Mouse (Mus musculus) limb, embryonic 14.5 days (tissue): ENCODE measurements around the gene Ovol2. TPM values are rescaled to one million over a fixed set of nuclear protein-coding genes. Genes with fewer than 3 reads are reported as not detected.
"Not testable (repeated sequence)": the region's sequence is repeated elsewhere in the genome, so short reads cannot be mapped to it uniquely, and the experiment has no call there.

Experiments used
- ATAC-seq: fragments of 200-750 bp; cut with Nextera tagmentation; 2 replicates; pipeline ENCODE4 v1.8.0; 2017; ENCODE audit warnings: low read depth, moderate number of reproducible peaks, moderate TSS enrichment; ENCODE audit not compliant: low FRiP score
- DNase-seq: peaks from one replicate; pipeline ENCODE4 v3.0.0-alpha.2; 2015; ENCODE audit warnings: low spot score
- H3K27ac ChIP-seq: fragments of 300-500 bp; sonication (generic); replicated peaks from 2 replicates; pipeline ENCODE4 v1.5.1; 2014; ENCODE audit warnings: low read depth, mild to moderate bottlenecking, low read length, moderate library complexity, mixed read lengths
- H3K27me3 ChIP-seq: fragments of 300-500 bp; sonication (generic); 2 replicates; pipeline ENCODE4 v1.6.1; 2014; ENCODE audit warnings: low read length, mixed read lengths; ENCODE audit not compliant: control insufficient read depth, insufficient read depth
- H3K36me3 ChIP-seq: fragments of 300-500 bp; sonication (generic); 2 replicates; pipeline ENCODE4 v1.6.1; 2014; ENCODE audit warnings: mild to moderate bottlenecking, low read length, moderate library complexity, mixed read lengths; ENCODE audit not compliant: control insufficient read depth, insufficient read depth
- H3K4me1 ChIP-seq: fragments of 300-500 bp; sonication (generic); 2 replicates; pipeline ENCODE4 v1.6.1; 2014; ENCODE audit warnings: antibody characterized with exemption, low read length, mixed read lengths; ENCODE audit not compliant: control insufficient read depth, insufficient read depth
- H3K4me2 ChIP-seq: fragments of 300-500 bp; sonication (generic); replicated peaks from 2 replicates; pipeline ENCODE4 v1.6.1; 2014; ENCODE audit warnings: low read depth, mild to moderate bottlenecking, low read length, moderate library complexity; ENCODE audit not compliant: severe bottlenecking
- H3K4me3 ChIP-seq: fragments of 300-500 bp; sonication (generic); replicated peaks from 2 replicates; pipeline ENCODE4 v1.5.1; 2014; ENCODE audit warnings: low read length
- H3K9ac ChIP-seq: fragments of 300-500 bp; sonication (generic); 2 replicates; pipeline ENCODE4 v1.6.1; 2014; ENCODE audit warnings: mild to moderate bottlenecking, low read depth, low read length, moderate library complexity; ENCODE audit not compliant: severe bottlenecking
- H3K9me3 ChIP-seq: fragments of 300-500 bp; sonication (generic); 2 replicates; pipeline ENCODE4 v1.6.1; 2016; ENCODE audit warnings: low read length; ENCODE audit not compliant: control insufficient read depth
- POLR2A ChIP-seq: fragments of 200-500 bp; IDR thresholded peaks from 2 replicates; pipeline ENCODE4 v1.8.0; 2012; ENCODE audit warnings: inconsistent platforms, mild to moderate bottlenecking, moderate library complexity, borderline replicate concordance; ENCODE audit not compliant: insufficient read depth, insufficient read length; ENCODE audit errors: extremely low read depth
- WGBS: fragments of 180-500 bp; shearing (Covaris S2); extraction: QIAGEN DNeasy Blood & Tissue Kit; methylation state at CpG from one replicate; pipeline ENCODE4 v1.1.7; 2014; 5-methylcytosine and 5-hydroxymethylcytosine counted together
- polyA plus RNA-seq, 2 experiments: library from polyadenylated mRNA; depleted of rRNA in 1 of 2; stranded (reverse) in 1 of 2; unstranded in 1 of 2; fragments of >200 nt; fragmentation: Nextera tagmentation in 1 of 2; extraction: Ambion mirVana in 1 of 2; gene quantifications; 2 replicates each; pipeline versions ENCODE4 v1.2.1 to v1.2.3; 2012 to 2014

Gene Ovol2
- polyA plus RNA-seq, 2 experiments: 1.8 to 2.9 TPM

DNA sequence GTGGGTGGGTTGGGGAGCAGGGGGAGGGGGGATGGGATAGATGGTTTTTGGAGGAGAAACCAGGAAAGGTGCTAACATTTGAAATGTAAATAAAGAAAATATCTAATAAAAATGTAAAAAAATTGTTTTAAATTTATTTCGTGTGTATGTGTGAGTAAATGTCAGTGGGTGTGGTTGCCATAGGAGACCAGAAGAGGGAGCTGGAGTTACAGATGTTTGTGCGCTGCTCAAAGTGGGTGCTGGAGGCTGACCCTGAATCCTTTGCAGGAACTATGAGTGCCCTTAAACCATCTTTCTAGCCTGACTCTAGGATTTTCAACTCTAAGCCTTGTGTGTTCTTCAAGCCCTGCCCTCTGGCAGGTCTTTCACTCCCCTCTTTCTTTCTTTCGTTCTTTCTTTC is 16.6 kb upstream of the Ovol2 start:
- Histone ChIP-seq H3K9ac (no peak overlapping the region), H3K4me3 (no peak overlapping the region), H3K4me1 (no peaks in the 10 kb centered on the region), H3K27me3 (no peaks in the 10 kb centered on the region), H3K4me2 (no peak overlapping the region), H3K9me3 (no peaks in the 10 kb centered on the region), H3K36me3 (no peaks in the 10 kb centered on the region), H3K27ac (no peak overlapping the region)
- DNase-seq: no peak
- ATAC-seq: no peak
- TF ChIP-seq POLR2A: no peak
- WGBS: 68% methylated on average over 3 of the region's 3 CpGs

DNA sequence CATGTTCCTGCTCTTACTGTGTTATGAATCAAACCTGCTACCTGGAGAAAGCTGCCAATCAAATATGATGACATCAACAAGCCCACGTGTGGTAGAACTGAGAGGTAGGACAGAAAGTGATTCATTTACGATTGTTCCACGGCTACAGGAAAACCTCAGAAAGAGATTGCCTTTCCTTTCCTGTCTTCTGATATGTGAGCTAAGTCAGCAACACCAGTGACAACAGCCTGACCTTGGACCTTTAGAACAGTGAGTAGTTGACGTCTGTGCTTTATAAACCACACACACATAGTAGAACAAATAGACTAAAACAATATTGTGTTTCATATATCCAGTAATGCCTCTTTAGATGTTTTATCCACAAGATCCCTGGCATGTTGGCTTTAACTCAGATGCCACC is 11.2 kb upstream of the Ovol2 start:
- H3K9ac ChIP-seq: no peak overlapping the region
- no peaks in the 10 kb centered on the region for H3K36me3 ChIP-seq
- no peaks in the 10 kb centered on the region for H3K27me3 ChIP-seq
- WGBS: 77% methylated on average over 4 of the region's 4 CpGs
- TF ChIP-seq POLR2A: no peak
- no peaks in the 10 kb centered on the region for H3K4me1 ChIP-seq
- ATAC-seq (no peak), DNase-seq (no peak)
- H3K9me3 ChIP-seq: no peaks in the 10 kb centered on the region
- no peak overlapping the region for H3K4me3 ChIP-seq
- no peak overlapping the region for H3K27ac ChIP-seq
- H3K4me2 ChIP-seq: no peak overlapping the region

- not testable (repeated sequence) for ATAC-seq, H3K4me2 ChIP-seq, H3K27ac ChIP-seq, H3K9ac ChIP-seq, DNase-seq, H3K4me3 ChIP-seq, H3K4me1 ChIP-seq, H3K9me3 ChIP-seq, H3K36me3 ChIP-seq
- peaks cover 18% of the 10 kb centered on the region for H3K27me3 ChIP-seq
- 68% methylated on average over 6 of the region's 6 CpGs for WGBS
Measured at GRCm38 (mm10) chr2:144338149-144338548, 6.2 kb upstream of the Ovol2 start.

GRCm38 (mm10) chr2:144337701-144338100 is 5.8 kb upstream of the Ovol2 start:
- H3K4me2 ChIP-seq: no peak overlapping the region

DNA sequence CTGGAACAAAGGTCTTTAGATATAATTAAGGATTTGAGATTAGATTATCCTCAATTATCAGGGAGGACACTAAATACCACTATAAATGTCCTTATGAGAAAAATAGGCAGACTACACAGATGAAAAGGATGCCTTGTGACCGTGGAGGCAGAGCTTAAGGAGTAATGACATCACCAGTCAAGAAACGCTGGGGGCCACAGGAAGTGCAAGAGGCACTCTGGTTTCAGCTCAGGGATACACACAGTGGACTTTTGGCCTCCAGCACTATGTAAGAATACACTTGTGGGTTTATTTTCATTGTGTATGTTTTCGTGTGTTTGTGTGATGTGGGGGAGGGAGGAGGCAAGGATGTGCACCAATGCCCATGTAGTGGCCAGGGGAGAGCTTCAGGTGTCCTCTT is 5.3 kb upstream of the Ovol2 start:
- no peak for ATAC-seq
- Histone ChIP-seq H3K27ac (no peak overlapping the region), H3K9me3 (no peaks in the 10 kb centered on the region), H3K4me1 (peaks cover 5% of the 10 kb centered on the region; the same call in 1 of the 2 replicates), H3K36me3 (no peaks in the 10 kb centered on the region), H3K4me2 (no peak overlapping the region), H3K4me3 (no peak overlapping the region), H3K27me3 (peaks cover 28% of the 10 kb centered on the region), H3K9ac (no peak overlapping the region)
- WGBS: 60% methylated on average over 3 of the region's 3 CpGs
- no peak for TF ChIP-seq POLR2A
- no peak for DNase-seq

More at GRCm38 (mm10) chr2:144337701-144338100, 5.8 kb upstream of the Ovol2 start:
- TF ChIP-seq POLR2A: no peak
- Histone ChIP-seq H3K9me3 (no peaks in the 10 kb centered on the region), H3K36me3 (no peaks in the 10 kb centered on the region), H3K9ac (no peak overlapping the region), H3K4me3 (no peak overlapping the region), H3K27me3 (peaks cover 23% of the 10 kb centered on the region), H3K27ac (no peak overlapping the region), H3K4me1 (0 out of 2 replicates have a peak, but pooled peaks cover under 1% of the 10 kb centered on the region)
- ATAC-seq: no peak
- WGBS: 77% methylated on average over 8 of the region's 8 CpGs
- no peak for DNase-seq
